Mouse (Mus musculus) heart, embryonic 12.5 days (tissue): ENCODE results near the gene Rp2. TPM values are rescaled to one million over a fixed set of nuclear protein-coding genes. Genes with fewer than 3 reads are reported as not detected.
"Not testable (repeated sequence)": the region's sequence is repeated elsewhere in the genome, so short reads cannot be mapped to it uniquely, and the experiment has no call there.

Experiments
- ATAC-seq: fragments of 200-750 bp; cut with Nextera tagmentation; 2 replicates; pipeline ENCODE4 v1.8.0; 2017; ENCODE audit warnings: moderate TSS enrichment, moderate library complexity; ENCODE audit not compliant: insufficient number of reproducible peaks, low FRiP score
- H3K27ac ChIP-seq: fragments of 300-500 bp; sonication (generic); 2 replicates; pipeline ENCODE4 v1.5.1; 2016; ENCODE audit warnings: mild to moderate bottlenecking, moderate library complexity; ENCODE audit not compliant: poor library complexity, severe bottlenecking
- H3K27me3 ChIP-seq: fragments of 300-500 bp; sonication (generic); replicated peaks from 2 replicates; pipeline ENCODE4 v1.6.1; 2016; ENCODE audit warnings: mild to moderate bottlenecking, moderate library complexity
- H3K36me3 ChIP-seq: fragments of 300-500 bp; sonication (generic); 2 replicates; pipeline ENCODE4 v1.6.1; 2016; ENCODE audit warnings: mild to moderate bottlenecking, moderate library complexity
- H3K4me1 ChIP-seq: fragments of 300-500 bp; sonication (generic); replicated peaks from 2 replicates; pipeline ENCODE4 v1.6.1; 2016; ENCODE audit warnings: mild to moderate bottlenecking
- H3K4me2 ChIP-seq: fragments of 300-500 bp; sonication (generic); 2 replicates; pipeline ENCODE4 v1.6.1; 2016; ENCODE audit warnings: mild to moderate bottlenecking, moderate library complexity
- H3K4me3 ChIP-seq: fragments of 300-500 bp; sonication (generic); 2 replicates; pipeline ENCODE4 v1.5.1; 2016; ENCODE audit warnings: mild to moderate bottlenecking
- H3K9ac ChIP-seq: fragments of 300-500 bp; sonication (generic); 2 replicates; pipeline ENCODE4 v1.6.1; 2016; ENCODE audit warnings: mild to moderate bottlenecking, moderate library complexity
- H3K9me3 ChIP-seq: fragments of 300-500 bp; sonication (generic); replicated peaks from 2 replicates; pipeline ENCODE4 v1.6.1; 2016; ENCODE audit warnings: mild to moderate bottlenecking, moderate library complexity
- WGBS: fragments of 180-500 bp; shearing (Covaris S2); methylation state at CpG from one replicate; pipeline ENCODE4 v1.1.7; 2016; 5-methylcytosine and 5-hydroxymethylcytosine counted together
- polyA plus RNA-seq: library from polyadenylated mRNA; unstranded; fragments of >200 nt; fragmentation: Nextera tagmentation; extraction: Ambion mirVana; gene quantifications from 2 replicates; pipeline ENCODE4 v1.2.1, GENCODE M21; 2016

Rp2 gene
- polyA plus RNA-seq, 1 experiment from 2014 or later = 16.9 TPM

- 65% methylated on average over 3 of the region's 3 CpGs for WGBS
- Histone ChIP-seq H3K27ac (no peak overlapping the region), H3K9me3 (no peaks in the 10 kb centered on the region), H3K4me3 (no peak overlapping the region), H3K4me2 (no peak overlapping the region), H3K36me3 (peaks cover 6% of the 10 kb centered on the region; the same call in 1 of the 2 replicates), H3K9ac (no peak overlapping the region), H3K4me1 (no peaks in the 10 kb centered on the region), H3K27me3 (no peaks in the 10 kb centered on the region)
- no peak for ATAC-seq
These were observed 22.7 kb downstream of the Rp2 start for GRCm38 (mm10) chrX:20387006-20387405.

DNA sequence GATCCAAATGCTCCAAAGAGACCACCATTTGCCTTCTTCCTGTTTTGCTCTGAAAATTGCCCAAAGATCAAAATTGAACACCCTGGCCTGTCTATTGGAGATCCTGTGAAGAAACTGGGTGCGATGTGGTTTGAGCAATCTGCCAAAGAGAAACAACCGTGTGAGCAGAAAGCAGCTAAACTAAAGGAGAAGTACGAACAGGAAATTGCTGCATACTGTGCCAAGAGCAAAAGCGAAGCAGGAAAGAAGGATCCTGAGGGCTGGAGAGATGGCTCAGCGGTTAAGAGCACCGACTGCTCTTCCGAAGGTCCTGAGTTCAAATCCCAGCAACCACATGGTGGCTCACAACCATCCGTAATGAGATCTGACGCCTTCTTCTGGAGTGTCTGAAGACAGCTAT is 27.7 kb downstream of the Rp2 start:
- WGBS = 90% methylated on average over 9 of the region's 9 CpGs

DNA sequence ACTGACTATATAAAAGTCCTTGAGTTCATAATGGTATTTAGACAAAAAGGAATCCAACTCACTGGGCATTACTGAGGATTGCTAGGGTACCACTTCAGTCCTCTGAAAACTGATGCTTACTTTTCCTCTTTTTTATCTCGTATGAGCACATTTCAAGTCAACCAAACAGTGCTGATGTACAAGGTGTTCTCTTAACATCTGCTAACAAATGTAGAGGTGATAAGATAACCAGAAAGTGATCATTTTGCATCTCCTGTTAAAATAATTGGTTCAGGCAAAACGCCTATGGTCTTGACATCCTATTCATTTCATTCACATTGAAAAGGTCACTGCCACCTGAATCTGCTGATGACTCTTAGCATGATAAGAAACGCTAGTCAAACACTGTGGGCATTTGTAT is 28.7 kb downstream of the Rp2 start:
- Histone ChIP-seq H3K9me3 (no peaks in the 10 kb centered on the region), H3K4me1 (no peaks in the 10 kb centered on the region), H3K36me3 (no peaks in the 10 kb centered on the region), H3K9ac (no peak overlapping the region), H3K27me3 (no peaks in the 10 kb centered on the region), H3K27ac (no peak overlapping the region), H3K4me3 (no peak overlapping the region), H3K4me2 (no peak overlapping the region)
- WGBS = 63% methylated on average over 3 of the region's 3 CpGs
- no peak for ATAC-seq

More for the DNA sequence above, 27.7 kb downstream of the Rp2 start:
- H3K4me1 ChIP-seq, H3K27ac ChIP-seq, H3K4me2 ChIP-seq, H3K9me3 ChIP-seq, H3K27me3 ChIP-seq, ATAC-seq, H3K4me3 ChIP-seq, H3K9ac ChIP-seq, H3K36me3 ChIP-seq: not testable (repeated sequence)

DNA sequence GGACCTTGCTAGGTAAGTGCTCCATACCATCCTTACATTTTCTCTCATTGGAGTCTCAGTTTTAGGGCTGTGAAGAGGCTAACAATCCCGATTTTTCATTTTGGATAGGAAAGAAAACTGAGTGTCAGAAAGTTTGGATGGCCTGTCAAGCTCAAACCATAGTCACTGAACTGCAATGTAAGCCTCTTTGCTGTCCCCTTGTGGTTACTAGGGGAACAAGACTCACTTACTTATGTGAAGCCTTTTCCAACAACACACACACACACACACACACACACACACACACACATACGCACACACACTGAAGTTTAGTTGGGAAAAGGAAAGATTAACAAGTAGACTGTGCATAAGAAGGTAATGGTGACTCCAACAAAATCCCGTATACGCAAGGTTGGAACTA is 39.8 kb downstream of the Rp2 start:
- Histone ChIP-seq H3K27ac (no peak overlapping the region), H3K4me2 (no peak overlapping the region), H3K36me3 (peaks cover 2% of the 10 kb centered on the region; the same call in 1 of the 2 replicates), H3K9me3 (no peaks in the 10 kb centered on the region), H3K4me1 (no peaks in the 10 kb centered on the region), H3K9ac (no peak overlapping the region), H3K27me3 (no peaks in the 10 kb centered on the region), H3K4me3 (no peak overlapping the region)
- 72% methylated on average over 4 of the region's 4 CpGs for WGBS
- no peak for ATAC-seq

GRCm38 (mm10) chrX:20406909-20407308 is 42.6 kb downstream of the Rp2 start:
- no peak overlapping the region for H3K4me3 ChIP-seq
- H3K4me2 ChIP-seq = no peak overlapping the region
- no peak for ATAC-seq
- 87% methylated on average over 2 of the region's 2 CpGs for WGBS
- peaks cover 2% of the 10 kb centered on the region; the same call in 1 of the 2 replicates for H3K36me3 ChIP-seq
- H3K9ac ChIP-seq = no peak overlapping the region
- no peaks in the 10 kb centered on the region for H3K4me1 ChIP-seq
- H3K9me3 ChIP-seq = no peaks in the 10 kb centered on the region
- no peaks in the 10 kb centered on the region for H3K27me3 ChIP-seq
- H3K27ac ChIP-seq = no peak overlapping the region

- Histone ChIP-seq H3K4me1 (no peaks in the 10 kb centered on the region), H3K9me3 (no peaks in the 10 kb centered on the region), H3K4me3 (no peak overlapping the region), H3K36me3 (peaks cover 2% of the 10 kb centered on the region; the same call in 1 of the 2 replicates), H3K27ac (no peak overlapping the region), H3K9ac (no peak overlapping the region), H3K27me3 (no peaks in the 10 kb centered on the region), H3K4me2 (no peak overlapping the region)
- 66% methylated on average over 2 of the region's 2 CpGs for WGBS
- ATAC-seq = no peak
These were observed 43.4 kb downstream of the Rp2 start for GRCm38 (mm10) chrX:20407676-20408075.

DNA sequence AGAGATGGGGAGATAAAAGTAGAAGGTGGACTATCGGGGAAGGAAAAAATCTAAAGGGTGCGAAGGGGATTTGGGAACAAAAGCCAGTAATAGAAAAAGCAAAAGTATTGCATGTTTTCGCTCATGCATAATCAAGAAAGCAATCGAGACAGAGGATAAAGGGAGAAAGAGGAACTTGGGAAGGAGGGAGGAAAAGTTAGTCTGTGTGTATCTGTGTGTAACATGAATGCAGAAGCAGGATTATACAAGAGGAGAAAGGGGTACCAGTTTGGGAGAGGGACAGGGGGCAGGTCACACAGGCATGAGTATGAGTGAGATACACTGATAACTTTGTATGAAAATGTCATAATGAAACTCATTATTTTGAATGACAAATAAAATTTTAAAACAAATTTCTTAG is 47.1 kb downstream of the Rp2 start:
- Histone ChIP-seq H3K27ac (no peak overlapping the region), H3K9ac (no peak overlapping the region), H3K36me3 (no peaks in the 10 kb centered on the region), H3K27me3 (no peaks in the 10 kb centered on the region), H3K4me3 (no peak overlapping the region), H3K4me2 (no peak overlapping the region), H3K4me1 (no peaks in the 10 kb centered on the region), H3K9me3 (no peaks in the 10 kb centered on the region)
- 85% methylated on average over 4 of the region's 4 CpGs for whole genome bisulfite sequencing
- ATAC-seq = no peak

GRCm38 (mm10) chrX:20412221-20412620 is 47.9 kb downstream of the Rp2 start:
- H3K4me2 ChIP-seq = no peak overlapping the region
- H3K9ac ChIP-seq = no peak overlapping the region
- H3K27ac ChIP-seq = no peak overlapping the region
- no peaks in the 10 kb centered on the region for H3K36me3 ChIP-seq
- no peak overlapping the region for H3K4me3 ChIP-seq
- ATAC-seq = 0 out of 2 replicates have a peak, but pooled peaks have one; percentile 29
- no peaks in the 10 kb centered on the region for H3K4me1 ChIP-seq
- no peaks in the 10 kb centered on the region for H3K27me3 ChIP-seq
- no peaks in the 10 kb centered on the region for H3K9me3 ChIP-seq
- 67% methylated on average over 3 of the region's 3 CpGs for WGBS

DNA sequence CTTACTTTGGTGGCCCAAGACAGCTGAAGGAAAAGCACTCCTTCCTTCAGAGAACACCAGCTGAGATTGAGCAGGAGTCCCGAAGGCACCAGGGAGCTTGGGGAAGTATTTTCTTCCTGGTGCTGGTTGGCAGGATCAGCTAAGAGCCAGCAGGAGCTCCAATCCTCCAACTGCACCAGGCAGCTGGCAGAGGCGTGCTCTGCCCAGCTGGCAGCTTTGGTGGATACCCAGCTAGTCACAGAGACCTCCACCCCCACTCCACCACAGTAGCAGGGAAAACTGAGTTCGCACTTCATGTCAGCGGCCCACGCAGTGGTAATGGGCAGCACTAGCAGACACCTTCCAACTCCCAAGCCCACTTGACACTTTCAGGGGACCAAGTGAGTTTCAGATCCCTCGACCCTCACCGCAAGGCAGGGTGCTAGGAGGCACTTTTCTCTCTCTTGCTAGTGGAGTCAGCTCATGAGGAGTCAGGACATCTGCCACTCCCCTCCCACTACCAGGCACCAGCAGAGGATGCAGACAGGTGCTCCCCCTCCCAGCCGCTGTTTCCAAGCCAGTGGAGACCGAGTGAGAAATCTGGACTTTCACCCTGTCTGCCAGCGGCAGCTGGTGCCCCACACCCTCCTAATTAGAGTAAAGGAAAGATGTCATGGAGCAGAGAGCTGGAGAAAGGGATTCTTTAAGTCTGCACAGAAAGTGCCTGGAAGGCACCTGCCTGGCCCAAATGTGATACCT is 50.8 kb downstream of the Rp2 start:
- H3K27me3 ChIP-seq = no peaks in the 10 kb centered on the region
- no peak overlapping the region for H3K4me3 ChIP-seq
- H3K36me3 ChIP-seq = no peaks in the 10 kb centered on the region
- H3K4me1 ChIP-seq = no peaks in the 10 kb centered on the region
- no peak overlapping the region for H3K27ac ChIP-seq
- ATAC-seq = no peak
- H3K9ac ChIP-seq = no peak overlapping the region
- no peaks in the 10 kb centered on the region for H3K9me3 ChIP-seq
- no peak overlapping the region for H3K4me2 ChIP-seq
- WGBS = 60% methylated on average over 10 of the region's 10 CpGs

DNA sequence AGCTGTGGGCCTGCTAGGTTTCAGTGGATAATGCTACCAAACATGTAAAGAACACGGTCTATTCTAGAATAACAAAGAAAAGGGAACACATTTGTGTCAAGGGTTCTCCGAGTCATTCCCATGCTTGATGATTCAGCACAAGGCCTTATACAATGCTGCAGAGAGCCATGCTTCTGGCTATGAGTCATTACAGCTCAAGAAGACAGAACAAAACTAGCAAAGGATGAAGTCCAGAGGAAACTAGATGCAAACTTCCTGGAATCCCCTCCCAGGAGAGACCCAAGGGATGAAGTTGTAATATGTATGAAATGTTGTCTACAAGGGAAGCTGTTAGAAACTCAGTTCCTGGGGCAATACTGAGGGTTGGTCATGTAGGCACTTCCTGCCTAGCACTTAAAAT is 54.2 kb downstream of the Rp2 start:
- ATAC-seq = no peak
- H3K4me3 ChIP-seq = no peak overlapping the region
- WGBS = 87% methylated on average over 2 of the region's 2 CpGs

DNA sequence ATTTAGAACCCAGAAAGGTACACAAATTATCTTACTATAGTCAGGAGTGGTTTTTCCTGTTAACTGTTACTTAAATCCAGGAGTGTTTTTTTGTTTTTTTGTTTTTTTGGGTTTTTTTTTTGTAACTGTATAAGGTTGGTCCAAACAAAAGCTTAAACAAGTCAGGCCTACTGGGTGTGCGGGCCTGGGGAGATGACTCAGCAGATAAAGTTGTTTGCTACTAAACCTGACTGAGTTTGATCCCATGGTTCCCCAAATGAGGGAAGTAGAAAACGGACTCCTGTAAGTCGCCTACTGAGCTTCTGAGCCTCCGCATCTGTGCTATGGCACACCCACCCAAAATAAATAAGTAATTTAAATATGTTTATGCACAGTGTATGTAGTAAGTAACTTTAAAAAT is 55.3 kb downstream of the Rp2 start:
- Histone ChIP-seq H3K36me3 (no peaks in the 10 kb centered on the region), H3K4me2 (no peak overlapping the region), H3K4me3 (no peak overlapping the region), H3K27me3 (no peaks in the 10 kb centered on the region), H3K27ac (no peak overlapping the region), H3K9me3 (no peaks in the 10 kb centered on the region), H3K9ac (no peak overlapping the region), H3K4me1 (no peaks in the 10 kb centered on the region)
- 73% methylated on average over 4 of the region's 4 CpGs for WGBS
- no peak for ATAC-seq

More for the DNA sequence above, 54.2 kb downstream of the Rp2 start:
- H3K27me3 ChIP-seq = no peaks in the 10 kb centered on the region
- H3K9me3 ChIP-seq = no peaks in the 10 kb centered on the region
- H3K36me3 ChIP-seq = no peaks in the 10 kb centered on the region
- H3K27ac ChIP-seq = no peak overlapping the region
- no peak overlapping the region for H3K4me2 ChIP-seq
- no peak overlapping the region for H3K9ac ChIP-seq
- no peaks in the 10 kb centered on the region for H3K4me1 ChIP-seq
